Mouse (Mus musculus) kidney, embryonic 16.5 days (tissue): ENCODE measurements around the gene Dnajc8. TPM values are rescaled to one million over a fixed set of nuclear protein-coding genes. Genes with fewer than 3 reads are reported as not detected.
A peak's percentile ranks its signal among the peaks of the same experiment; 100 is the strongest.

ENCODE experiments used
- ATAC-seq: fragments of 200-750 bp; cut with Nextera tagmentation; 2 replicates; pipeline ENCODE4 v1.8.0; 2017; ENCODE audit warnings: moderate TSS enrichment; ENCODE audit not compliant: low FRiP score, low TSS enrichment
- H3K27ac ChIP-seq: fragments of 300-500 bp; sonication (generic); 2 replicates; pipeline ENCODE4 v1.5.1; 2014; ENCODE audit warnings: low read length
- H3K27me3 ChIP-seq: fragments of 300-500 bp; sonication (generic); 2 replicates; pipeline ENCODE4 v1.6.1; 2014; ENCODE audit warnings: low read length, control low read depth, mixed read lengths; ENCODE audit not compliant: insufficient read depth
- H3K36me3 ChIP-seq: fragments of 300-500 bp; sonication (generic); 2 replicates; pipeline ENCODE4 v1.6.1; 2014; ENCODE audit warnings: low read length, control low read depth, mixed read lengths; ENCODE audit not compliant: insufficient read depth
- H3K4me1 ChIP-seq: fragments of 300-500 bp; sonication (generic); 2 replicates; pipeline ENCODE4 v1.6.1; 2014; ENCODE audit warnings: low read length, control low read depth, mixed read lengths; ENCODE audit not compliant: insufficient read depth
- H3K4me2 ChIP-seq: fragments of 300-500 bp; sonication (generic); replicated peaks from 2 replicates; pipeline ENCODE4 v1.6.1; 2014; ENCODE audit warnings: low read depth, low read length
- H3K4me3 ChIP-seq: fragments of 300-500 bp; sonication (generic); 2 replicates; pipeline ENCODE4 v1.5.1; 2014; ENCODE audit warnings: mild to moderate bottlenecking, low read length
- H3K9ac ChIP-seq: fragments of 300-500 bp; sonication (generic); replicated peaks from 2 replicates; pipeline ENCODE4 v1.6.1; 2014; ENCODE audit warnings: low read length
- H3K9me3 ChIP-seq: fragments of 300-500 bp; sonication (generic); 2 replicates; pipeline ENCODE4 v1.6.1; 2016; ENCODE audit warnings: low read length, control low read depth
- WGBS: fragments of 180-500 bp; shearing (Covaris S2); extraction: QIAGEN DNeasy Blood & Tissue Kit; methylation state at CpG from one replicate; pipeline ENCODE4 v1.1.7; 2014; 5-methylcytosine and 5-hydroxymethylcytosine counted together
- polyA plus RNA-seq: library from polyadenylated mRNA; unstranded; fragments of >200 nt; fragmentation: Nextera tagmentation; extraction: Ambion mirVana; gene quantifications from 2 replicates; pipeline ENCODE4 v1.2.1, GENCODE M21; 2015

Gene Dnajc8
- polyA plus RNA-seq, 1 experiment from 2014 or later, result 159 TPM

- Histone ChIP-seq H3K4me2 (peak overlapping the region; percentile 97), H3K4me3 (peak overlapping the region; percentile 59), H3K9me3 (no peaks in the 10 kb centered on the region), H3K27ac (peak overlapping the region; percentile 98), H3K9ac (peak overlapping the region; percentile 72), H3K4me1 (peaks cover 19% of the 10 kb centered on the region), H3K27me3 (no peaks in the 10 kb centered on the region), H3K36me3 (no peaks in the 10 kb centered on the region)
- WGBS, result under 1% methylated on average over 21 of the region's 21 CpGs
- ATAC-seq, result peak; percentile 4; the same call in 1 of the 2 replicates
These were observed 20.7 kb upstream of the Dnajc8 start for GRCm38 (mm10) chr4:132514555-132515135.

- no peaks in the 10 kb centered on the region for H3K36me3 ChIP-seq
- WGBS, result 19% methylated on average over 22 of the region's 22 CpGs
- peak overlapping the region; percentile 97 for H3K4me2 ChIP-seq
- H3K27me3 ChIP-seq, result no peaks in the 10 kb centered on the region
- peak; percentile 96 for ATAC-seq
- H3K4me3 ChIP-seq, result peak overlapping the region; percentile 59
- H3K9me3 ChIP-seq, result no peaks in the 10 kb centered on the region
- peaks cover 19% of the 10 kb centered on the region for H3K4me1 ChIP-seq
- H3K9ac ChIP-seq, result peak overlapping the region; percentile 72
- H3K27ac ChIP-seq, result peak overlapping the region; percentile 98
These were observed 19.8 kb upstream of the Dnajc8 start for GRCm38 (mm10) chr4:132515369-132516155.

GRCm38 (mm10) chr4:132518066-132518465 is 17.3 kb upstream of the Dnajc8 start:
- peak; percentile 46 for ATAC-seq
- H3K27ac ChIP-seq, result peak overlapping the region; percentile 89
- no peaks in the 10 kb centered on the region for H3K36me3 ChIP-seq
- no peak overlapping the region for H3K4me2 ChIP-seq
- H3K9me3 ChIP-seq, result no peaks in the 10 kb centered on the region
- H3K9ac ChIP-seq, result no peak overlapping the region
- WGBS, result 58% methylated on average over 8 of the region's 8 CpGs
- peaks cover 17% of the 10 kb centered on the region for H3K4me1 ChIP-seq
- no peak overlapping the region for H3K4me3 ChIP-seq
- H3K27me3 ChIP-seq, result no peaks in the 10 kb centered on the region

- no peak overlapping the region for H3K4me2 ChIP-seq
- no peaks in the 10 kb centered on the region for H3K9me3 ChIP-seq
- no peak overlapping the region for H3K9ac ChIP-seq
- WGBS, result 92% methylated on average over 3 of the region's 3 CpGs
- no peaks in the 10 kb centered on the region for H3K27me3 ChIP-seq
- H3K36me3 ChIP-seq, result no peaks in the 10 kb centered on the region
- H3K4me1 ChIP-seq, result peaks cover 11% of the 10 kb centered on the region
- no peak for ATAC-seq
- H3K27ac ChIP-seq, result no peak overlapping the region
- no peak overlapping the region for H3K4me3 ChIP-seq
These were observed 16.2 kb upstream of the Dnajc8 start for GRCm38 (mm10) chr4:132519188-132519587.

GRCm38 (mm10) chr4:132524321-132524741 is 11.0 kb upstream of the Dnajc8 start:
- Histone ChIP-seq H3K4me2 (0 out of 2 replicates have a peak overlapping the region, but pooled peaks have one; percentile 5), H3K27ac (peak overlapping the region; percentile 37; the same call in 1 of the 2 replicates), H3K4me1 (peaks cover 10% of the 10 kb centered on the region), H3K9ac (no peak overlapping the region), H3K4me3 (no peak overlapping the region), H3K36me3 (no peaks in the 10 kb centered on the region), H3K9me3 (no peaks in the 10 kb centered on the region), H3K27me3 (no peaks in the 10 kb centered on the region)
- 24% methylated on average over 11 of the region's 11 CpGs for WGBS
- peak; percentile 23; the same call in 1 of the 2 replicates for ATAC-seq

- no peak overlapping the region for H3K4me3 ChIP-seq
- 60% methylated on average over 6 of the region's 6 CpGs for WGBS
- H3K9me3 ChIP-seq, result no peaks in the 10 kb centered on the region
- H3K36me3 ChIP-seq, result peaks cover 4% of the 10 kb centered on the region
- no peak overlapping the region for H3K4me2 ChIP-seq
- peak overlapping the region; percentile 37; the same call in 1 of the 2 replicates for H3K27ac ChIP-seq
- H3K4me1 ChIP-seq, result peaks cover 10% of the 10 kb centered on the region
- ATAC-seq, result 0 out of 2 replicates have a peak, but pooled peaks have one; percentile 27
- no peaks in the 10 kb centered on the region for H3K27me3 ChIP-seq
- no peak overlapping the region for H3K9ac ChIP-seq
These were observed 10.5 kb upstream of the Dnajc8 start for GRCm38 (mm10) chr4:132524808-132525207.

GRCm38 (mm10) chr4:132526678-132527077 is 8.7 kb upstream of the Dnajc8 start:
- ATAC-seq, result no peak
- no peak overlapping the region for H3K4me3 ChIP-seq
- no peaks in the 10 kb centered on the region for H3K9me3 ChIP-seq
- H3K9ac ChIP-seq, result no peak overlapping the region
- no peak overlapping the region for H3K27ac ChIP-seq
- WGBS, result 65% methylated on average over 2 of the region's 2 CpGs
- H3K4me1 ChIP-seq, result peaks cover 19% of the 10 kb centered on the region
- peaks cover 23% of the 10 kb centered on the region for H3K36me3 ChIP-seq
- no peaks in the 10 kb centered on the region for H3K27me3 ChIP-seq
- H3K4me2 ChIP-seq, result no peak overlapping the region

GRCm38 (mm10) chr4:132527917-132528522 is 7.3 kb upstream of the Dnajc8 start:
- no peaks in the 10 kb centered on the region for H3K27me3 ChIP-seq
- H3K36me3 ChIP-seq, result peaks cover 24% of the 10 kb centered on the region
- H3K4me2 ChIP-seq, result no peak overlapping the region
- WGBS, result 87% methylated on average over 8 of the region's 8 CpGs
- H3K4me1 ChIP-seq, result peaks cover 23% of the 10 kb centered on the region
- ATAC-seq, result no peak
- no peak overlapping the region for H3K4me3 ChIP-seq
- H3K9ac ChIP-seq, result no peak overlapping the region
- H3K9me3 ChIP-seq, result no peaks in the 10 kb centered on the region
- no peak overlapping the region for H3K27ac ChIP-seq

- Histone ChIP-seq H3K4me2 (no peak overlapping the region), H3K36me3 (peaks cover 24% of the 10 kb centered on the region), H3K4me1 (peaks cover 23% of the 10 kb centered on the region), H3K9me3 (no peaks in the 10 kb centered on the region), H3K9ac (no peak overlapping the region), H3K4me3 (no peak overlapping the region), H3K27me3 (no peaks in the 10 kb centered on the region), H3K27ac (no peak overlapping the region; the same call in 1 of the 2 replicates)
- 56% methylated on average over 4 of the region's 4 CpGs for WGBS
- ATAC-seq, result no peak
These were observed 6.0 kb upstream of the Dnajc8 start for GRCm38 (mm10) chr4:132529344-132529743.
